Mouse (Mus musculus) cortical plate, adult 2 months (tissue): ENCODE measurements around the gene Prkch.

Experiments used
- CTCF ChIP-seq: fragments of 200-500 bp; IDR thresholded peaks from 2 replicates; pipeline ENCODE4 v1.5.1; 2011; ENCODE audit warnings: mild to moderate bottlenecking, control low read depth, low read length; ENCODE audit not compliant: insufficient read depth; ENCODE audit errors: extremely low read depth
- POLR2A ChIP-seq: fragments of 200-500 bp; IDR thresholded peaks from 2 replicates; pipeline ENCODE4 v1.6.1; 2011; ENCODE audit warnings: mild to moderate bottlenecking, low read length, control low read depth; ENCODE audit not compliant: insufficient read depth; ENCODE audit errors: extremely low read depth

GRCm38 (mm10) chr12:73739611-73740219 is 155.1 kb downstream of the Prkch start:
- TF ChIP-seq CTCF (no peak), POLR2A (no peak)
